Mouse (Mus musculus) embryonic facial prominence, embryonic 13.5 days (tissue): ENCODE measurements around the gene Specc1l. TPM values are rescaled to one million over a fixed set of nuclear protein-coding genes. Genes with fewer than 3 reads are reported as not detected.
A peak's percentile ranks its signal among the peaks of the same experiment; 100 is the strongest.

Experiments used
- ATAC-seq: fragments of 200-750 bp; cut with Nextera tagmentation; 2 replicates; pipeline ENCODE4 v1.8.0; 2017; ENCODE audit warnings: low read depth; ENCODE audit not compliant: insufficient number of reproducible peaks, insufficient read depth, low FRiP score, low TSS enrichment
- H3K27ac ChIP-seq: fragments of 300-500 bp; sonication (generic); 2 replicates; pipeline ENCODE4 v1.5.1; 2015; ENCODE audit warnings: moderate library complexity, mild to moderate bottlenecking, inconsistent platforms
- H3K27me3 ChIP-seq: fragments of 300-500 bp; sonication (generic); 2 replicates; pipeline ENCODE4 v1.6.1; 2015; ENCODE audit warnings: mild to moderate bottlenecking, inconsistent platforms
- H3K36me3 ChIP-seq: fragments of 300-500 bp; sonication (generic); 2 replicates; pipeline ENCODE4 v1.6.1; 2015; ENCODE audit warnings: mild to moderate bottlenecking, inconsistent platforms
- H3K4me1 ChIP-seq: fragments of 300-500 bp; sonication (generic); 2 replicates; pipeline ENCODE4 v1.6.1; 2015; ENCODE audit warnings: inconsistent platforms
- H3K4me2 ChIP-seq: fragments of 300-500 bp; sonication (generic); 2 replicates; pipeline ENCODE4 v1.6.1; 2015; ENCODE audit warnings: moderate library complexity, mild to moderate bottlenecking, inconsistent platforms
- H3K4me3 ChIP-seq: fragments of 300-500 bp; sonication (generic); 2 replicates; pipeline ENCODE4 v1.5.1; 2015; ENCODE audit warnings: mild to moderate bottlenecking, inconsistent platforms
- H3K9ac ChIP-seq: fragments of 300-500 bp; sonication (generic); 2 replicates; pipeline ENCODE4 v1.6.1; 2015; ENCODE audit warnings: mild to moderate bottlenecking, inconsistent platforms
- H3K9me3 ChIP-seq: fragments of 300-500 bp; sonication (generic); 2 replicates; pipeline ENCODE4 v1.6.1; 2016; ENCODE audit warnings: inconsistent platforms
- WGBS: fragments of 180-500 bp; shearing (Covaris S2); methylation state at CpG from one replicate; pipeline ENCODE4 v1.1.7; 2015; ENCODE audit warnings: mixed read lengths; 5-methylcytosine and 5-hydroxymethylcytosine counted together
- polyA plus RNA-seq: library from polyadenylated mRNA; unstranded; fragments of >200 nt; fragmentation: Nextera tagmentation; extraction: Ambion mirVana; gene quantifications from 2 replicates; pipeline ENCODE4 v1.2.1, GENCODE M21; 2015

Specc1l gene
- polyA plus RNA-seq, 1 experiment from 2014 or later = 37.3 TPM

GRCm38 (mm10) chr10:75252301-75253022 is 40.6 kb downstream of the Specc1l start:
- peaks cover 45% of the 10 kb centered on the region for H3K36me3 ChIP-seq
- WGBS = 64% methylated on average over 13 of the region's 13 CpGs
- H3K4me1 ChIP-seq = no peaks in the 10 kb centered on the region
- H3K4me2 ChIP-seq = no peak overlapping the region
- no peaks in the 10 kb centered on the region for H3K9me3 ChIP-seq
- no peak overlapping the region for H3K4me3 ChIP-seq
- no peaks in the 10 kb centered on the region for H3K27me3 ChIP-seq
- H3K9ac ChIP-seq = no peak overlapping the region
- H3K27ac ChIP-seq = no peak overlapping the region
- ATAC-seq = no peak

- H3K36me3 ChIP-seq = peaks cover 42% of the 10 kb centered on the region
- no peaks in the 10 kb centered on the region for H3K4me1 ChIP-seq
- H3K4me3 ChIP-seq = no peak overlapping the region
- 66% methylated on average over 2 of the region's 2 CpGs for WGBS
- no peak overlapping the region for H3K27ac ChIP-seq
- no peaks in the 10 kb centered on the region for H3K9me3 ChIP-seq
- H3K27me3 ChIP-seq = no peaks in the 10 kb centered on the region
- no peak overlapping the region for H3K4me2 ChIP-seq
- ATAC-seq = no peak
- no peak overlapping the region for H3K9ac ChIP-seq
Measured at GRCm38 (mm10) chr10:75255091-75255490, 43.2 kb downstream of the Specc1l start.

DNA sequence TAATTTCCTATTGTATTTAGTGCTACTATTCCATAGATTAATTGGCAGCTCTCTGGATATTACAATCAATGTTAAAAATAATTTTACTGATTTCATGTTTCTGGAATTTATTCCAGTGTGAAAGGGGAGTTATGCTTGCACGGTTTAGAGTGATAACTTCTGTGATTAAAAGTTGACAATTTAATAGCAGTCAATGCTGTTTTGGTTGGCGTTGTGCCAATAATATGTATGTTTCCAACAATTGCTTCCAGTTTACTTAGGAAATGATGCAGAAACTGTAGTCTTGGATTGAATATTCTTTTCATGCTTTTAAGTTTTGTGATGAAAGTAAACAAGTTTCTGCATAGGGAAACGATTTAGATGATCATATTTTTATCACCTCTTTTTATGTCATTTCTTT is 45.5 kb downstream of the Specc1l start:
- no peak overlapping the region for H3K4me2 ChIP-seq
- no peak overlapping the region for H3K9ac ChIP-seq
- 65% methylated on average over 3 of the region's 3 CpGs for WGBS
- H3K27ac ChIP-seq = no peak overlapping the region
- H3K4me1 ChIP-seq = no peaks in the 10 kb centered on the region
- peaks cover 52% of the 10 kb centered on the region for H3K36me3 ChIP-seq
- H3K4me3 ChIP-seq = no peak overlapping the region
- no peaks in the 10 kb centered on the region for H3K27me3 ChIP-seq
- H3K9me3 ChIP-seq = no peaks in the 10 kb centered on the region
- no peak for ATAC-seq

DNA sequence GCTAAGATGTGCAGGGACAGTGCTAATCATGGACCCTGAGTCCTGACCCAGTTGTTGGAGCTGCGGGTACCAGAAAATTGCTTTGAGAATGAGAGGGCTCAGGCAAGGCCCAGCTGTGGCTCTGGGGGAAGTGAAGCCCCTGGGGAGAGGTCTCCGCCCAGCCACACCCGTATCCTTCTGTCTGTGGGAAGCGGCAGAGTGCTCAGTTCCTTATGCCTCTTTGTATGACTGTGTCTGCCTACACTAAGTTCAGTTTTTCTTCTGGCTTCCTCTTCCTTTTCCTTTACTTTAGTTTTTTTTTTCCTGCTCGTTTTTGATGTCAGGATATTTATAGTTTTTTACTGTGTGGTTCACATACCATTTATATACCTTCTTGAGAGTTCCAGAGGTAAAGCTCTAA is 46.4 kb downstream of the Specc1l start:
- Histone ChIP-seq H3K4me2 (no peak overlapping the region), H3K27ac (0 out of 2 replicates have a peak overlapping the region, but pooled peaks have one; percentile 28), H3K27me3 (no peaks in the 10 kb centered on the region), H3K4me1 (no peaks in the 10 kb centered on the region), H3K4me3 (no peak overlapping the region), H3K9me3 (no peaks in the 10 kb centered on the region), H3K36me3 (peaks cover 55% of the 10 kb centered on the region), H3K9ac (no peak overlapping the region)
- ATAC-seq = no peak
- WGBS = 70% methylated on average over 5 of the region's 5 CpGs

DNA sequence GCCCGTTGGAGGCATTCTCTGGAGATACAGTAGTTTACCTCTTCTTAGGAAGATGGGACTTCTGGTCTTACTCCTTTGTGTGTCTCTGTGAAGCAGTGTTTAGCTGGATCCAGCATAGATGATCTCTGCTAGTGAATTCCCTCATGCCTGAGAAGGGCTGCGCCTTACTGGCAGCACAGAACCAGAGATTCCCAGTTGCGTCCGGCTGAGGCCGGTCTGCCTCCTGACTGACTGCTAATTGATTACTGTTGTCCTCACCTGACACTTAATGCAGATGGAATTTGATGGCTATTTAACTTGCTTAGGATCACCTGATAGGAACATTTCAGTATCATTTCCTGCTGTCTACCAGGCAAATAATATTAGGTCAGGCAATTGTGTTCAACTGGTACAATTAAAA is 49.4 kb downstream of the Specc1l start:
- H3K27me3 ChIP-seq = no peaks in the 10 kb centered on the region
- peaks cover 77% of the 10 kb centered on the region for H3K36me3 ChIP-seq
- ATAC-seq = no peak
- no peaks in the 10 kb centered on the region for H3K4me1 ChIP-seq
- no peak overlapping the region for H3K9ac ChIP-seq
- 95% methylated on average over 5 of the region's 5 CpGs for WGBS
- no peaks in the 10 kb centered on the region for H3K9me3 ChIP-seq
- no peak overlapping the region for H3K4me3 ChIP-seq
- H3K4me2 ChIP-seq = no peak overlapping the region
- no peak overlapping the region for H3K27ac ChIP-seq

DNA sequence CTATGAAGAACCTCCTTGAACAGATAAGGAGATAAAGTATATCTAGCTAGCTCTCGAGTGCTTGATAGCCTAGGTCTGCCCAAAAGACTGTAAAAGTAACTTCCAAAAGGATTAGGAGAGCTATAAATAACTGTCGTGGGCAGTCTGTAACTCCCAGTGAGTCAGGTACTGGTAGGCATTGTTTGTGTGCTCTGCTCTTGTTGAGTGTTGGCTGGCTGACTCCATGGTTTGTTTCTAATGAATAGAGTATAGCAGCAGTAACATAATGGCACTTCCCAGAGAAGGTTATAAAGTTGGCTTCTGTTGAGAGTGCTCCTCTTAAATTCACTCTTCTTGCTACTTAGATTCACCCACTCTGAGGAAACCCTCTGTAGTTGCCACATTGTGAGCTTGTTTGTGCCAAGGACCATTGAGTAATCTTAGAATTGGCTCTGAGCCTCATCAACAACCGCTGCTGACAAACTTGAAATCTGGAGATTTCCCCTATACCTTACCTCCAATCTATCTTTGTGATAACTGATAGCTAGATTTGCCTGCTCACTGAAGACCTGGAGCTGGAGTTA is 53.2 kb downstream of the Specc1l start:
- Histone ChIP-seq H3K9me3 (no peaks in the 10 kb centered on the region), H3K4me3 (no peak overlapping the region), H3K27ac (no peak overlapping the region), H3K27me3 (no peaks in the 10 kb centered on the region), H3K4me2 (no peak overlapping the region), H3K9ac (no peak overlapping the region), H3K36me3 (peaks cover 92% of the 10 kb centered on the region), H3K4me1 (no peaks in the 10 kb centered on the region)
- no peak for ATAC-seq
- WGBS = 92% methylated on average over 3 of the region's 3 CpGs

- ATAC-seq = no peak
- Histone ChIP-seq H3K27me3 (no peaks in the 10 kb centered on the region), H3K9ac (no peak overlapping the region), H3K36me3 (peaks cover 72% of the 10 kb centered on the region), H3K27ac (no peak overlapping the region), H3K9me3 (no peaks in the 10 kb centered on the region), H3K4me2 (no peak overlapping the region), H3K4me3 (no peak overlapping the region), H3K4me1 (no peaks in the 10 kb centered on the region)
- 95% methylated on average over 4 of the region's 4 CpGs for WGBS
Measured at GRCm38 (mm10) chr10:75273020-75273419, 61.1 kb downstream of the Specc1l start.

DNA sequence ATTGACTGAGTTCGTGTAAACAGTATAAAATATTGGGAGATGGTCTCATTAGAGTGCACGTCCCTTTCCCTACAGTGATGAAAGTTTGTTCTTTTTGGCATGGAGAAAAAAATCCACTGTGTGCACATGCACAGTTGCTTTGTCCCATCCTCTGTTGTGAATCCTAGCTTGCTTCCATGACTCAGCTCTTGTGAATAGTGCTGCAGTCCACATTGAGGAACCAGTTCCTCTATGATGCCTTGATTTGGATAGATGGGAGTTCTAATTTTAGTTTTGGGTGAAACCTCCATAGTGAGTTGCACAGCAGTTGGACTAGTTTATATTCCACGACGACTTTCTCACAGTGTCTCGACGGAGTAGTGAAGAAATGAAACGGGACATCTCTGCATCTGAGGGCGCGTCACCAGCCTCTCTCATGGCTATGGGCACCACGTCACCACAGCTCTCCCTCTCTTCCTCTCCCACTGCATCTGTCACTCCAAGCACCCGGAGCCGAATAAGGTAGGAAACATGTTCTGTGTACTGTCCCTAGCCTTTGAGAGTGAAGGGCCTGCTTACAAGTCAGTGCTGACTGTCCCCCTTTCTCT is 64.6 kb downstream of the Specc1l start:
- ATAC-seq = no peak
- H3K4me2 ChIP-seq = no peak overlapping the region
- H3K4me1 ChIP-seq = no peaks in the 10 kb centered on the region
- no peak overlapping the region for H3K9ac ChIP-seq
- no peak overlapping the region for H3K4me3 ChIP-seq
- H3K9me3 ChIP-seq = no peaks in the 10 kb centered on the region
- no peaks in the 10 kb centered on the region for H3K27me3 ChIP-seq
- H3K36me3 ChIP-seq = peaks cover 67% of the 10 kb centered on the region
- no peak overlapping the region for H3K27ac ChIP-seq
- 93% methylated on average over 12 of the region's 12 CpGs for WGBS

- no peaks in the 10 kb centered on the region for H3K27me3 ChIP-seq
- no peaks in the 10 kb centered on the region for H3K4me1 ChIP-seq
- 76% methylated on average over 1 of the region's 1 CpGs for WGBS
- peaks cover 63% of the 10 kb centered on the region for H3K36me3 ChIP-seq
- no peaks in the 10 kb centered on the region for H3K9me3 ChIP-seq
- no peak overlapping the region for H3K27ac ChIP-seq
- H3K4me2 ChIP-seq = no peak overlapping the region
- no peak for ATAC-seq
- H3K9ac ChIP-seq = no peak overlapping the region
- no peak overlapping the region for H3K4me3 ChIP-seq
Measured at GRCm38 (mm10) chr10:75277501-75277900, 65.6 kb downstream of the Specc1l start.

GRCm38 (mm10) chr10:75282648-75283047 is 70.8 kb downstream of the Specc1l start:
- no peak overlapping the region for H3K27ac ChIP-seq
- WGBS = 94% methylated on average over 5 of the region's 5 CpGs
- H3K9ac ChIP-seq = no peak overlapping the region
- H3K27me3 ChIP-seq = no peaks in the 10 kb centered on the region
- no peak for ATAC-seq
- H3K4me2 ChIP-seq = no peak overlapping the region
- H3K9me3 ChIP-seq = no peaks in the 10 kb centered on the region
- peaks cover 51% of the 10 kb centered on the region for H3K36me3 ChIP-seq
- no peak overlapping the region for H3K4me3 ChIP-seq
- H3K4me1 ChIP-seq = no peaks in the 10 kb centered on the region

GRCm38 (mm10) chr10:75283821-75284220 is 71.9 kb downstream of the Specc1l start:
- Histone ChIP-seq H3K36me3 (peaks cover 48% of the 10 kb centered on the region), H3K9me3 (no peaks in the 10 kb centered on the region), H3K4me3 (no peak overlapping the region), H3K4me1 (no peaks in the 10 kb centered on the region), H3K27ac (no peak overlapping the region), H3K27me3 (no peaks in the 10 kb centered on the region), H3K9ac (no peak overlapping the region), H3K4me2 (no peak overlapping the region)
- ATAC-seq = no peak
- 85% methylated on average over 3 of the region's 3 CpGs for WGBS

GRCm38 (mm10) chr10:75288579-75288978 is 76.7 kb downstream of the Specc1l start:
- H3K9ac ChIP-seq = no peak overlapping the region
- 80% methylated on average over 7 of the region's 7 CpGs for WGBS

More at GRCm38 (mm10) chr10:75288579-75288978, 76.7 kb downstream of the Specc1l start:
- peaks cover 35% of the 10 kb centered on the region for H3K36me3 ChIP-seq
- no peak overlapping the region for H3K4me2 ChIP-seq
- no peak overlapping the region for H3K4me3 ChIP-seq
- H3K27ac ChIP-seq = no peak overlapping the region
- H3K4me1 ChIP-seq = no peaks in the 10 kb centered on the region
- no peaks in the 10 kb centered on the region for H3K27me3 ChIP-seq
- ATAC-seq = no peak
- no peaks in the 10 kb centered on the region for H3K9me3 ChIP-seq
